Mouse (Mus musculus) ES-Bruce4 (cell line): ENCODE data around the gene Snap91.

ENCODE experiments used
- CTCF ChIP-seq: IDR thresholded peaks from one replicate; pipeline ENCODE4 v1.8.1; 2011; ENCODE audit warnings: low read depth, low read length
- EP300 ChIP-seq: IDR thresholded peaks from 2 replicates; pipeline ENCODE4 v1.6.1; 2011; ENCODE audit warnings: low read depth, low read length; ENCODE audit not compliant: insufficient read depth

DNA sequence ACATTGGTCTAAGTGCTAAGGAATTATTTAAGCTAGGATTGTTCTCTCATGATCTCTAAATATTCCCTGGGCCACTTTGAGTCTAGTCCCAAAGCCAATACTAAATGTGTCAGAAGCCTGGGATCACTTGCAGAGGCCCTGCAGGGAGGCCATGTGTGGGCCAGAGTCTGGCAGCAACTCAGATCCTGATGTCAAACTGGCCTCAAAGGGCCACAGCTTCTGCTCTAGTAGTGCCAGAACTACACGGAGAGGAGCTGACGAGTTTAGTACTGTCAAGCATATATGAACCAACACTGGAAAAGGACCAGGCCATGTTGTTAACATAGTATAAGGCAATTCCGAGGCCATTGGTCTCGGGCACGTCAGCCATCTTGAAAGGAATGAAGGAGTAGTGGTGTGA, 82.3 kb downstream of the Snap91 start:
- TF ChIP-seq EP300 (no peak), CTCF (no peak)
